Mouse (Mus musculus) megakaryocyte, embryonic 14.5 days (primary cell): ENCODE data around the gene Gen1.

Experiments
- FLI1 ChIP-seq: IDR thresholded peaks from 2 replicates; pipeline ENCODE4 v1.6.1; 2012; ENCODE audit warnings: low read length, inconsistent platforms, mixed read lengths
- GATA1 ChIP-seq: IDR thresholded peaks from 3 replicates; pipeline ENCODE4 v1.6.1; 2012; ENCODE audit warnings: mixed read lengths, low read length, inconsistent platforms, borderline replicate concordance

DNA sequence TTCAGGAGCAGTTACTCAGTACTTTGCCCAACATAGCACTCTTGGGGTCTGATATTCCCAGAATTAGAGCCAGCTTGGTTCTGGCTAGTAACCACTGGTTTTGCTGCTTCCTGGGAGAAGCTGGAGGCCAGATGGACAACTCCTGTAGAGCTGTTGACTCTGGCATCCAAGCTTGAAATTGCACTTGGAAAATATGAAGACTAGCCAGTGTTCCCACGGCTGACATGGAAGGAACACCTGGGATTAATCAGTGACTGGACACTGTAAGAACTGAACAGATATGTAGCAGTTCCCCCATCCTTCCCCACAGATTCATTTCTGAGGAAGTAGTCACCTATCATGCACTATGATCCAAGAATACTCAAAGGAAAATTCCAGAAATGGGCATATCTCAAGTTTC lies 52.7 kb downstream of the Gen1 start:
- TF ChIP-seq GATA1 (no peak), FLI1 (no peak)
